ENCODE assay signal across 20 mouse cellular contexts in the genomic region with DNA sequence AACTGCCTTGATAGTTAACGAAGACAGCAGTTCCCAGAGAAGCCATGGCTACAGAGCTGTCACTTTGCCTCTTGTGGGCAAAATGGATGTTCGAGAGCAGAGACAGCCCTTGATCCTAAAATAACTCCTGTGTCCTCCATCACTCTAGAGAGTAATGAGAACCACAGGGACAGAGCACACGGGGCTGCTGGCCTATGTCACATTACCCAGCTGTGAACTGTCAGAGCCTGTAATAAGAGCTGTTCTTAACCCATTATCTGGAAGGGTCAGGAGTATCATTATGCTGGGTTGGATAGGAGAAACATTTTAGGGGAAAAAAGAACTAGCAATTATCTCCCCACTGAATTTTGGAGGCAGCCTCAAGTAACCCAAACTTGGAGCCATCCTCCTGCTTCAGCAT. TPM values are rescaled to one million over a fixed set of nuclear protein-coding genes. Genes with fewer than 3 reads are reported as not detected.
"Had no signal": no experiment of that assay in that cellular context is flagged by ENCODE, and none has a peak within 500 bp of the region (broad histone marks: within the 10 kb centered on the region; RNA-seq: fewer than 3 reads in every experiment).

No protein-coding gene starts in this region.

- H3K27me3 ChIP-seq: limb, embryonic 12.5 days; liver, embryonic 13.5 days; lung, embryonic 15.5 days; midbrain, embryonic 15.5 days; stomach, embryonic 15.5 days had no signal

- H3K9me3 ChIP-seq: limb, embryonic 12.5 days; liver, embryonic 13.5 days; lung, embryonic 15.5 days; megakaryocyte, embryonic 14.5 days; midbrain, embryonic 15.5 days; stomach, embryonic 15.5 days had no signal

- H3K36me3 ChIP-seq: limb, embryonic 12.5 days; liver, embryonic 13.5 days; lung, embryonic 15.5 days; midbrain, embryonic 15.5 days; stomach, embryonic 15.5 days had no signal

- ATAC-seq: liver, postnatal 0 days; midbrain, embryonic 15.5 days had no signal

- DNase-seq: kidney, postnatal 4 days; liver; liver, embryonic 13.5 days; liver, postnatal 0 days; lung, postnatal 14 days; right cerebral cortex, postnatal 14 days; thymus, postnatal 4 days had no signal

- H3K27ac ChIP-seq: kidney, postnatal 0 days; layer of hippocampus, adult 2 months; limb, embryonic 12.5 days; liver, embryonic 13.5 days; lung, embryonic 15.5 days; macrophage; midbrain, embryonic 15.5 days; stomach, embryonic 15.5 days had no signal

- H3K9ac ChIP-seq: limb, embryonic 12.5 days; liver, embryonic 13.5 days; liver, postnatal 0 days; lung, embryonic 15.5 days; midbrain, embryonic 15.5 days; stomach, embryonic 15.5 days had no signal

- H3K4me1 ChIP-seq: midbrain, embryonic 15.5 days had no signal

- H3K4me3 ChIP-seq: layer of hippocampus, adult 2 months; limb, embryonic 12.5 days; liver, embryonic 13.5 days; lung, embryonic 15.5 days; megakaryocyte, embryonic 14.5 days; midbrain, embryonic 15.5 days; stomach, embryonic 15.5 days had no signal

- H3K4me2 ChIP-seq: limb, embryonic 12.5 days; liver, embryonic 13.5 days; lung, embryonic 15.5 days; midbrain, embryonic 11.5 days; midbrain, embryonic 15.5 days; stomach, embryonic 15.5 days had no signal

RNA-seq across cellular contexts. Expression of a gene that starts 29.6 kb away (rescaled TPM):
- total RNA-seq: layer of hippocampus, adult 2 months; layer of hippocampus, postnatal 10 days; left cerebral cortex, postnatal 36 days; monocyte, adult 5-6 weeks had no signal
- polyA plus RNA-seq: liver, embryonic 13.5 days; macrophage; neural tube, embryonic 14.5 days had no signal
